Mouse (Mus musculus): ENCODE results near the gene Tnnc1.

Gene Tnnc1

GRCm38 (mm10) chr14:31215157-31216002 lies 7.3 kb downstream of the Tnnc1 start:
- DNase-seq = peak; percentile 55 to 75

DNA sequence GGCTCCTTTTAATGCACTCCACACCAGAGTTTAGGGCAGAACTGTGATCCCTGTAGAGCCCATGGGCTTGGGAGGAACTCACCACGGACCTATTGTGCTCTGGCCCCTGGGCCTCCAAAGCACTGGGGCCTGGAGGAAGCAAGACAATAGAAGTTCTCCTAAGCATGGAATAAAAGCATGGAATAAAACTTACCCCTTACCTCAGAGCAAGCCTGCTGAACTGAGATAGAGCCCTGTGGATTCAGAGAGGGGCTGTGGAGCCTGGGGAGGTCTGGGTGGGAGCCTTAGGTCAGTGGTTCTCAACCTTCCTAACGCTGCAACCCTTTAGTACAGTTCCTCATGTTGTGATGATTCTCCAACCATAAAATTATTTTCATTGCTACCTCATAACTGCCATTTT lies 8.7 kb downstream of the Tnnc1 start, which contains the start of gene Nisch:
Nisch (minus strand) TSS at position 101 of the 400 bp plus-strand sequence.
- no peak for DNase-seq

DNA sequence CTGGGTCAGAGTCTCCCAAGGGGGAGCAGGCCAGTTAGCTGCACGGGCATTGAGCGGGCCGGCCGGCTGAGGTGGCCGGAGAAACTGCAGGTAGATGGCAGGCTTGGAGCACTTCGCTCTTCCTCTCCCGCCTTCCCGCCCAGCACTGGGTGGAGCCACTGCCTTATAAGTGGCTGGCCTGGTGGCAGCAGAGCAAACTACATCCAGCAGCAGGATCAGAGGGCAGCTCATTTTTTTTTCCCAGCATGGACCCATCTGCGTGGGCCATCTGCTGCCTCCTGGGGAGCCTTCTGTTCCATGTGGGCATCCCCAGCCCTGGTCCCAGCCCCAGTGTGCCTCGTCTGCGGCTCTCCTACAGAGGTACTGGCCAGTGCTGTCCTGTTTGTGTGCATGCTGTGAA lies 9.6 kb downstream of the Tnnc1 start, which contains the start of gene Sema3g:
Sema3g (plus strand) TSS at position 195 of the 400 bp plus-strand sequence.
- peak; percentile 81 to 83 for DNase-seq

- DNase-seq = no peak
These were observed 18.9 kb downstream of the Tnnc1 start for GRCm38 (mm10) chr14:31226978-31227377.

DNA sequence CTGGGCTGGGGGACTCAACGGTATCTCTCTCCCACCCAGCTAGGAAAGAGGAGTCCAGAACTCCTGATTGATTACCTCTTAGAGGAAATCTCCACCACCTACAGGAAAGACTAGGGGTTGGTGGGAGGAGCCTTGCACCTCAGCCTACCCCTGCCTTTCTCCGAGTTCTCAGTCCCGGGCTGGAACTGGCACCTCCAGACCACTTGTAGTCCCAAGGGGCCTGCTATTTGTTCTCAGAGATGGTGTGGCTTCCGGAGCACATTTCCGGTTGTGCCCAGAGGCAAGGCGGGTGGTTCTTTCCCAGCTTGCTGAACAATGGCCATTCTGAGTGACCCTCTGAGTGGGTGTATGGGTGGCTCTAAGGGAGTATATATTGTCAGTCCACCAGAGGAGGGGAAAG lies 20.1 kb downstream of the Tnnc1 start:
- peak in 1 of 2 experiments; percentile 42 for DNase-seq

GRCm38 (mm10) chr14:31230442-31230841 lies 22.3 kb downstream of the Tnnc1 start:
- DNase-seq = no peak

- DNase-seq = no peak
These were observed 24.4 kb downstream of the Tnnc1 start for GRCm38 (mm10) chr14:31232404-31233069.

DNA sequence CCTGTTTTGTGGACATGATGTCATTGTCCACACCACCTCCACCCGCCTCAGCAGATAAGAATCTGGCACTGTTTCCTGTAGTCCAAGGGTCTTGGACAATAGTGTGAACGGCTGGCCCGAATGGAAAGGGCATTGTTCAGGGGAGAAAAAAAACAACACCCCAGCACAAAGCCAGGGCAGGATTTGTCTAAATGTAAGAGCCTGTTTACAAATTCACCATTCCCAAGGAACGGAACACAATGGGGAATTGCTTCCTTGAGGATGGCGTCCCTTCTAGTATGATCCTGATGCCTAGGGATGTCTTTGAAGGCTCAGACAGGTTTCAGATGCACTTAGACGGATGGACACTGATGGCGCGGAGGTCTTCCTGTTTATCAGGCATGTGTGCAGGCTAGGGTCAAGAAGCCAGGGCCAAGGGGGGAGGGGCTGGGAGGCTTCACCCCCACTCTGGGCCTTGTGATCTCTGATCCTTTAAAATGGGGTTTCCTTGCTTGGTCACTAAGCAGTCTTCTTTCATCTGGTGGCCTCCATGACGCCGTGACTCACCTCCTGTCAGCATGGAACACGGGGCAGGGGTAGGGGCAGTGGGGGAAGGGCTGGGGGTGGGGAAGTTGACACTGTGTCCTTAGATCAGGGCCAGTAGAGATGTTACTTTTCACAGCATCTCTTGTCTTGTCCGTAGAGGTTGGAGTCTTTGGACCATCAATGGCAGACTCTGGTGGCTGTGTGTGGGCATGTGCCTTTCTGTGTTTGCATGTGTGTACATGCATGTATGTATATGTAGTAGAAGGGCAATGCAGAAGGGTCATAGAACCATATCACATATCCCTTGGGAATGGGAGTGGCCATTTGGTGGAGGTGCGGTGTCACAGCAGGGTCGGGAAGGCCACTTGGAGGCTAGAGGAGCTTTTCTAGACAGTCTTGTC lies 25.2 kb downstream of the Tnnc1 start:
- peak; percentile 30 to 62 for DNase-seq

GRCm38 (mm10) chr14:31233996-31234591 lies 26.0 kb downstream of the Tnnc1 start:
- peak; percentile 53 to 83 for DNase-seq

- no peak for DNase-seq
These were observed 29.2 kb downstream of the Tnnc1 start for GRCm38 (mm10) chr14:31237101-31237882.

DNA sequence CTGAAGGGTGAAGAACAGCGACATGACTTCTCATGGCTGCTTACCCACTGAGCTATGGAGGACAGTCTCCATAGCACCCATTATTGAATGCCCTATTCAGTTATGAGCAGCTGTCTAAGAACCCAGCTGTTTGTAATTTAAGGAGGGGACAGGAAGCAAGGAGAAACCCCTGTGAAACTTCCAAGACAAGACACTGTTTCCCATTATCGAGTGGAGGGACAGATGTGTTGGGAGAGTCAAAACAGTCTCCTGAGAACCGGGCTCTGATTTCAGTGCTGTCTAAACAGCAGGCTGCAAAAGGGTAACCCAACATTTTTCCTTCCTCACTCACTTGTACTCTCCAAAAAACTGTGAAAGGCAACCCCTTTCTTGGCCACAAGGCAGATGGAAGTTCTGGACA lies 32.4 kb downstream of the Tnnc1 start:
- DNase-seq = no peak

- no peak for DNase-seq
These were observed 36.7 kb downstream of the Tnnc1 start for GRCm38 (mm10) chr14:31244777-31245176.

GRCm38 (mm10) chr14:31245946-31246345 lies 37.8 kb downstream of the Tnnc1 start:
- DNase-seq = no peak

DNA sequence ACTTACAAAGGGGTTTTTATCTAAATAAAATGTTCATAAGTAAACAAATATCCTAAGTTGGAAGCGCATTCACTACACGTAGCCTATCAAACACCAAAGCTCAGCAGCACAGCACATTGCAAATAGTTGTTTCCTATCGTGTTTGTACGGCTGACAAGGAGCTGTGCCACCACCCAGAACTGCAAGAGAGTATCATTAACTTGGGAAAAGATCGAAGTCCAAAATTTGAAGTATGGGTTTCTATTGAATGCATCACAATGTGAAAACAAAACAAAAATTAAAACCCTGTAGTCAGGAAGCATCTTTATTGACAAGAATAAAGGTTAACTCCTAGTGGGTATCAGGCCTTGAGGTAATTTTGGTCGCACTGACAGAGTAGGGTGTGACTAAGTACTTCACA lies 40.3 kb downstream of the Tnnc1 start:
- no peak for DNase-seq

- DNase-seq = no peak
These were observed 42.3 kb downstream of the Tnnc1 start for GRCm38 (mm10) chr14:31250222-31251083.

DNA sequence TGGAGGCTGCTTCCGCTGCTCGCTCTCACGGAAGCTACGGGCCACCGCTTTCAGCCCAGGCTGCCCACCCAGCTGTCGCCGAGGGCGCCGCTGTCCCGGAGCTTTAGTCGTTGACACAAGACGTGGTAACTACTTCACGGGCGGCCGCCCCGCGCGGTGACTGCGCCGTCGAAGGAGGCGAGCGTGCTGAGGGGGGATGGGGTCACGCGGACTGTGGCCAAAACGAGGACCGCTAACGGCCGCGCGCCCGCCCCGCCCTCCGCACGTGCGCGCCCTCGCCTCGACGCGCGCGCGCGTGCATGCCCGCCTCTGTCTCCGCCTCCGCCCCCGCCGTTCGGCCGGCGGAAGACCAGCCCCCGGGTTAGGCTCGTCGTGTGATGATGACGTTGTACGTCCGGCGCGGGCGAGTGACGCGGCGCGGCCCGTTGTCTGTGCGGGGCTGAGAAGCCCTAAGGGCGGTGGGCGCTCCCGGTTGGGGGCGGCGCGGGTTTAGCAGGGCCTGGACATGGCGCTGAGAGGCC lies 43.0 kb downstream of the Tnnc1 start, which contains the start of the genes Phf7 and Bap1:
Phf7 (minus strand) TSS at position 234 of the 521 bp plus-strand sequence.
Bap1 (plus strand) TSS at position 367 of the 521 bp plus-strand sequence.
- DNase-seq = peak; percentile 90 to 93

- no peak for DNase-seq
These were observed 43.5 kb downstream of the Tnnc1 start for GRCm38 (mm10) chr14:31251626-31252025.

DNA sequence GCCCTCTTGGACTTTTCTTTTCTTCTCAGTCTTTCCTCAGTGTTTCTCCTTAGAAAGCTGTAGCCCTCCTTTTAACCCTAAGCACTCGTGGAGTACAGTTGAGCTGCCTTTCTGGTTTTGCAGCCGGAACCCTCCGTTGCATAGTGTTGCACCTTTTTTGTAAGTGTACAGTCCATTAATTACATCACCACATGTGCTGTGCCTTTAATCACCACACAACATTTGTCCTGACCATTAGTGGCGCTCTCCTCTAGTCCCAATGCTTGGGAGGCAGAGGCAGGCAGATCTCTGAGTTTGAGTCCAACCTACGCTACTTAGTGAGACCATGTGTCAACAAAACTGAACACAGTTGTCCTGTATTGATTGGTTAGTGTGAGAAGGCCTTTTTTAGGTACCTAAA lies 44.0 kb downstream of the Tnnc1 start:
- no peak for DNase-seq

DNA sequence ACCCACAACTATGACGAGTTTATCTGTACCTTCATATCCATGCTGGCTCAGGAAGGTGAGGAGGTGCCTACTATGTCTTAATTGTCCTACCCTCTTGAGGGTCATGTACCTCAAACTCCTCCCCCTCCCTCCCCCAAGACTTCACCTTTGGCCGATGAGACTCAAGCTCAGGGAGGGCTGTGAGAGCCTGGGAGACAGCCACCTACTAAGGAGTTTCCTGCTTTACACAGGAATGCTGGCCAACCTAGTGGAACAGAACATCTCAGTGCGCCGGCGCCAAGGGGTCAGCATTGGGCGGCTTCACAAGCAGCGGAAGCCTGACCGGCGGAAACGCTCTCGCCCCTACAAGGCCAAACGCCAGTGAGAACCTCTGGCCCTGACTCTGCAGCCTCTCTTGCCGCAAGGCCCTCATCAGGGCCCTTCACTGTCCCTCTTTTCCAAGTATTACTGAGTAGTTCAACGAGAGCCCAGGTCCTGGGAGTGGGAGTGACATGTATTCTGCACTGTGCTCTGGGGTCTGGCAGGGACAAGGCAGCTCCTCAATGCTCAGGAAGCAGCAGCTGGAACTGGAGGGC lies 50.5 kb downstream of the Tnnc1 start:
- DNase-seq = peak; percentile 77 to 80

DNA sequence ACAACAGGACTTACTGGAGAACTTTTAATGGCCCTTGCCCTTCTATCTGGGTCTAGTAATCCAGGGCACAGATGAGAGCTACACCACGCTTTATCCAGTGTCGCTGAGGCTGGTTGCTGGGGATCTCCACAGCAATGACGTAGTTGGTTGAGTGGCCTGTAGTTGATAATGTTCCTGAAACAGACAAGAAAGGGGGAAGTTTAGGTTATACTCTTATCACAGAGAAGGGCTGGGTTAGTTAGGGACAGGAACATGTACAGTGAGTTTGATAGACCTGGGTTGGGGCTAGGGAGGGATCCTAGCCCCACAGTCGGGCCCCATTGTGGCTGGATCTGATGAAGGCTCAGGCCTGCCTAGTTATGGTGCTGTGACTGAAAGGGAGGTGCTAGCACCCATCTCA lies 52.3 kb downstream of the Tnnc1 start:
- no peak for DNase-seq
